Mouse (Mus musculus) liver, embryonic 16.5 days (tissue): Measurements from ENCODE around the gene Plekhb2. TPM values are rescaled to one million over a fixed set of nuclear protein-coding genes. Genes with fewer than 3 reads are reported as not detected.

ENCODE experiments used
- ATAC-seq: fragments of 200-750 bp; cut with Nextera tagmentation; 2 replicates; pipeline ENCODE4 v1.8.0; 2017; ENCODE audit warnings: low read depth, mild to moderate bottlenecking, moderate number of reproducible peaks, moderate library complexity
- H3K27ac ChIP-seq: fragments of 300-500 bp; sonication (generic); 2 replicates; pipeline ENCODE4 v1.5.1; 2014; ENCODE audit warnings: mild to moderate bottlenecking, low read length
- H3K27me3 ChIP-seq: fragments of 300-500 bp; sonication (generic); 2 replicates; pipeline ENCODE4 v1.6.1; 2014; ENCODE audit warnings: low read depth, low read length, mixed read lengths; ENCODE audit not compliant: control insufficient read depth, insufficient read depth
- H3K36me3 ChIP-seq: fragments of 300-500 bp; sonication (generic); 2 replicates; pipeline ENCODE4 v1.6.1; 2014; ENCODE audit warnings: mild to moderate bottlenecking; ENCODE audit not compliant: control insufficient read depth, insufficient read depth
- H3K4me1 ChIP-seq: fragments of 300-500 bp; sonication (generic); 2 replicates; pipeline ENCODE4 v1.6.1; 2014; ENCODE audit warnings: low read depth, low read length, mixed read lengths; ENCODE audit not compliant: control insufficient read depth
- H3K4me2 ChIP-seq: fragments of 300-500 bp; sonication (generic); 2 replicates; pipeline ENCODE4 v1.6.1; 2014; ENCODE audit warnings: low read depth, low read length, mixed read lengths
- H3K4me3 ChIP-seq: fragments of 300-500 bp; sonication (generic); 2 replicates; pipeline ENCODE4 v1.5.1; 2014; ENCODE audit warnings: low read depth, mild to moderate bottlenecking, low read length
- H3K9ac ChIP-seq: fragments of 300-500 bp; sonication (generic); 2 replicates; pipeline ENCODE4 v1.6.1; 2014; ENCODE audit warnings: low read depth, low read length
- H3K9me3 ChIP-seq: fragments of 300-500 bp; sonication (generic); replicated peaks from 2 replicates; pipeline ENCODE4 v1.6.1; 2016; ENCODE audit warnings: low read length; ENCODE audit not compliant: control insufficient read depth
- WGBS: fragments of 180-500 bp; shearing (Covaris S2); extraction: QIAGEN DNeasy Blood & Tissue Kit; methylation state at CpG from one replicate; pipeline ENCODE4 v1.1.7; 2014; ENCODE audit not compliant: insufficient replicate concordance; 5-methylcytosine and 5-hydroxymethylcytosine counted together
- polyA plus RNA-seq: library from polyadenylated mRNA; unstranded; fragments of >200 nt; fragmentation: Nextera tagmentation; extraction: Ambion mirVana; gene quantifications from 2 replicates; pipeline ENCODE4 v1.2.1, GENCODE M21; 2015

The Plekhb2 gene
- polyA plus RNA-seq, 1 experiment from 2014 or later, result 10.6 TPM

- Histone ChIP-seq H3K27ac (no peak overlapping the region), H3K27me3 (no peaks in the 10 kb centered on the region), H3K9me3 (no peaks in the 10 kb centered on the region), H3K4me2 (no peak overlapping the region), H3K4me3 (no peak overlapping the region), H3K9ac (no peak overlapping the region), H3K4me1 (no peaks in the 10 kb centered on the region), H3K36me3 (no peaks in the 10 kb centered on the region)
- ATAC-seq, result no peak
- 54% methylated on average over 6 of the region's 6 CpGs for WGBS
Measured at GRCm38 (mm10) chr1:34893831-34894230, 44.1 kb downstream of the Plekhb2 start.

GRCm38 (mm10) chr1:34896102-34896501 lies 46.3 kb downstream of the Plekhb2 start:
- no peaks in the 10 kb centered on the region for H3K9me3 ChIP-seq
- no peak overlapping the region for H3K9ac ChIP-seq
- H3K4me2 ChIP-seq, result no peak overlapping the region
- no peaks in the 10 kb centered on the region for H3K27me3 ChIP-seq
- H3K27ac ChIP-seq, result no peak overlapping the region
- H3K4me3 ChIP-seq, result no peak overlapping the region
- no peaks in the 10 kb centered on the region for H3K4me1 ChIP-seq
- WGBS, result 74% methylated on average over 5 of the region's 5 CpGs
- no peak for ATAC-seq
- H3K36me3 ChIP-seq, result no peaks in the 10 kb centered on the region

- H3K36me3 ChIP-seq, result no peaks in the 10 kb centered on the region
Measured at GRCm38 (mm10) chr1:34896898-34897297, 47.1 kb downstream of the Plekhb2 start.

DNA sequence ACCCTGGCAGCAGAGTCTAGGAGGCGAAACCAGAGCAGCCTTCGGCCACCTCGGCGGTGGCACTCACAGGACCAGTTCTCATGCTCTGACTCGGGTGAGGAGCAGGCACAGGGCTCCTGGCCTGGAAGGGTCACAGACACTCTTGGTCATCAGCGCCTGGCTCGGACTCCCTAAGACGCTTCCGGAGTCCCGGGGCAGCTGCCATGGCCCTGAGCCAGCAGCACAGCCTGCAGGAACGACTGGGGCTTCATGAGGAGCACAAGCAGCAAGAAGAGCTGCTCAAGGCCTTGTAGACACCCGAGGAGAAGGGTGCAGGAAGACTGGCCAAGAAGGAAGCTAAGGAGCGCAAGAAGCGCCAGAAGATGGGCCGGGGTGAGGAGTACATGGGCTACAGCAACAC lies 78.9 kb downstream of the Plekhb2 start:
- WGBS, result 75% methylated on average over 15 of the region's 15 CpGs
- no peak overlapping the region for H3K4me3 ChIP-seq

More at GRCm38 (mm10) chr1:34896898-34897297, 47.1 kb downstream of the Plekhb2 start:
- ATAC-seq, result no peak
- Histone ChIP-seq H3K4me1 (no peaks in the 10 kb centered on the region), H3K27me3 (no peaks in the 10 kb centered on the region), H3K9me3 (no peaks in the 10 kb centered on the region), H3K4me3 (no peak overlapping the region), H3K4me2 (no peak overlapping the region), H3K9ac (no peak overlapping the region), H3K27ac (no peak overlapping the region)
- 25% methylated on average over 4 of the region's 4 CpGs for WGBS

More for the DNA sequence above, 78.9 kb downstream of the Plekhb2 start:
- no peaks in the 10 kb centered on the region for H3K36me3 ChIP-seq
- ATAC-seq, result no peak
- no peak overlapping the region for H3K4me2 ChIP-seq
- H3K9ac ChIP-seq, result no peak overlapping the region
- 0 out of 2 replicates have a peak, but pooled peaks cover 2% of the 10 kb centered on the region for H3K9me3 ChIP-seq
- H3K4me1 ChIP-seq, result no peaks in the 10 kb centered on the region
- H3K27me3 ChIP-seq, result no peaks in the 10 kb centered on the region
- H3K27ac ChIP-seq, result no peak overlapping the region

Other genes with a start within 250 kb of the Plekhb2 start
- 12.7 and 13.5 TPM in 2 replicates for gene Fam168b, start 6.9 kb upstream of the Plekhb2 start, polyA plus RNA-seq